Mouse (Mus musculus) heart, adult 2 months (tissue): ENCODE measurements at regions not wholly inside any gene's neighbourhood (a gene's known extent, or its start where the extent isn't known, plus 50 kb on each side); places are given as distances from the start of the nearest gene placed in this dataset.
A peak's percentile ranks its signal among the peaks of the same experiment; 100 is the strongest.

Source experiments
- DNase-seq, 2 experiments: peaks; one replicate each; pipeline ENCODE4 v3.0.0; 2021
- H3K27ac ChIP-seq: fragments of 200-600 bp; 2 replicates; pipeline ENCODE4 v1.8.1; 2022
- H3K27me3 ChIP-seq: fragments of 200-500 bp; 2 replicates; pipeline ENCODE4 v1.6.1; 2012; ENCODE audit warnings: mild to moderate bottlenecking, low read length, inconsistent platforms, mixed read lengths; ENCODE audit not compliant: control insufficient read depth, insufficient read depth
- H3K36me3 ChIP-seq: fragments of 200-500 bp; 2 replicates; pipeline ENCODE4 v1.6.1; 2012; ENCODE audit warnings: low read length, inconsistent platforms; ENCODE audit not compliant: control insufficient read depth, insufficient read depth
- H3K4me1 ChIP-seq: fragments of 200-500 bp; 2 replicates; pipeline ENCODE4 v1.6.1; 2011; ENCODE audit warnings: low read length; ENCODE audit not compliant: control insufficient read depth, insufficient read depth
- H3K4me3 ChIP-seq: fragments of 200-600 bp; 2 replicates; pipeline ENCODE4 v1.8.1; 2022
- H3K79me2 ChIP-seq: fragments of 200-500 bp; replicated peaks from 2 replicates; pipeline ENCODE4 v1.6.1; 2012; ENCODE audit warnings: mild to moderate bottlenecking, inconsistent platforms, low read length, moderate library complexity, mixed read lengths; ENCODE audit not compliant: control insufficient read depth, insufficient read depth
- H3K9ac ChIP-seq: fragments of 200-500 bp; 2 replicates; pipeline ENCODE4 v1.6.1; 2012; ENCODE audit warnings: low read depth, mild to moderate bottlenecking, control low read depth, inconsistent platforms, low read length, mixed read lengths
- CTCF ChIP-seq: fragments of 200-600 bp; IDR thresholded peaks from 2 replicates; pipeline ENCODE4 v1.8.1; 2022; ENCODE audit warnings: antibody characterized with exemption, mild to moderate bottlenecking, moderate library complexity
- EP300 ChIP-seq: fragments of 200-500 bp; IDR thresholded peaks from 2 replicates; pipeline ENCODE4 v1.6.1; 2011; ENCODE audit warnings: low read depth, low read length, control low read depth; ENCODE audit not compliant: insufficient read depth
- POLR2A ChIP-seq: fragments of 200-500 bp; IDR thresholded peaks from 2 replicates; pipeline ENCODE4 v1.6.1; 2011; ENCODE audit warnings: mild to moderate bottlenecking, low read depth, low read length, control low read depth; ENCODE audit not compliant: insufficient read depth
- WGBS: fragments of 180-500 bp; shearing (Covaris S2); methylation state at CpG from one replicate; pipeline ENCODE4 v1.1.7; 2018; 5-methylcytosine and 5-hydroxymethylcytosine counted together
- intact Hi-C: fragments of 180-260 bp; cut with DNase I; formaldehyde crosslinking; loops from one replicate; pipeline ENCODE4 v1.15.1; 2025

GRCm38 (mm10) chr13:97435865-97436718 is 195.2 kb downstream of the Enc1 start:
- 16% methylated on average over 24 of the region's 24 CpGs for WGBS
- TF ChIP-seq EP300 (no peak), POLR2A (no peak), CTCF (no peak)
- H3K4me1 ChIP-seq: peaks cover 2% of the 10 kb centered on the region; the same call in 1 of the 2 replicates
- H3K36me3 ChIP-seq: no peaks in the 10 kb centered on the region
- no peaks in the 10 kb centered on the region for H3K27me3 ChIP-seq
- no peaks in the 10 kb centered on the region for H3K79me2 ChIP-seq
- peak overlapping the region; percentile 18 for H3K27ac ChIP-seq
- DNase-seq: peak; percentile 66 to 72
- intact Hi-C loops: loop anchor here (5.0 kb wide), 2 partner anchors 194 to 501 kb away; partner anchors contain the start of gene Enc1
- H3K9ac ChIP-seq: no peak overlapping the region
- H3K4me3 ChIP-seq: peak overlapping the region; percentile 40

GRCm38 (mm10) chr13:97434961-97435864 is 194.3 kb downstream of the Enc1 start:
- Histone ChIP-seq H3K27me3 (no peaks in the 10 kb centered on the region), H3K79me2 (no peaks in the 10 kb centered on the region), H3K9ac (no peak overlapping the region), H3K4me1 (peaks cover 2% of the 10 kb centered on the region; the same call in 1 of the 2 replicates), H3K27ac (peak overlapping the region; percentile 18), H3K36me3 (no peaks in the 10 kb centered on the region), H3K4me3 (peak overlapping the region; percentile 40)
- WGBS: 8% methylated on average over 20 of the region's 20 CpGs
- TF ChIP-seq EP300 (no peak), CTCF (no peak; the same call in 1 of the 2 replicates), POLR2A (no peak)
- intact Hi-C loops: loop anchor here (5.0 kb wide), 2 partner anchors 193 to 502 kb away; partner anchors contain the start of gene Enc1
- peak in 1 of 2 experiments; percentile 21 for DNase-seq

GRCm38 (mm10) chr13:97434167-97434566 is 193.3 kb downstream of the Enc1 start:
- no peak for DNase-seq
- H3K4me1 ChIP-seq: peaks cover 2% of the 10 kb centered on the region; the same call in 1 of the 2 replicates
- no peak overlapping the region for H3K27ac ChIP-seq
- H3K4me3 ChIP-seq: no peak overlapping the region
- no peaks in the 10 kb centered on the region for H3K36me3 ChIP-seq
- no peaks in the 10 kb centered on the region for H3K27me3 ChIP-seq
- intact Hi-C loops: no loop called here
- WGBS: 95% methylated on average over 7 of the region's 7 CpGs
- TF ChIP-seq POLR2A (no peak), EP300 (no peak), CTCF (no peak)
- no peak overlapping the region for H3K9ac ChIP-seq
- H3K79me2 ChIP-seq: no peaks in the 10 kb centered on the region

- intact Hi-C loops: no loop called here
Observed at GRCm38 (mm10) chr13:97432627-97433026, 191.7 kb downstream of the Enc1 start.

GRCm38 (mm10) chr13:97430885-97431284 is 190.0 kb downstream of the Enc1 start:
- H3K4me3 ChIP-seq: no peak overlapping the region
- H3K27ac ChIP-seq: no peak overlapping the region
- WGBS: 69% methylated on average over 2 of the region's 2 CpGs
- no peaks in the 10 kb centered on the region for H3K27me3 ChIP-seq
- TF ChIP-seq EP300 (no peak), CTCF (no peak), POLR2A (no peak)
- no peaks in the 10 kb centered on the region; the same call in 1 of the 2 replicates for H3K4me1 ChIP-seq
- DNase-seq: no peak
- intact Hi-C loops: no loop called here
- no peaks in the 10 kb centered on the region for H3K36me3 ChIP-seq
- no peak overlapping the region for H3K9ac ChIP-seq
- no peaks in the 10 kb centered on the region for H3K79me2 ChIP-seq

More at GRCm38 (mm10) chr13:97432627-97433026, 191.7 kb downstream of the Enc1 start:
- no peak overlapping the region for H3K4me3 ChIP-seq
- DNase-seq: no peak
- WGBS: 67% methylated on average over 4 of the region's 4 CpGs
- H3K79me2 ChIP-seq: no peaks in the 10 kb centered on the region
- no peaks in the 10 kb centered on the region for H3K27me3 ChIP-seq
- no peak for TF ChIP-seq POLR2A
- no peak for TF ChIP-seq EP300
- no peak for TF ChIP-seq CTCF
- H3K9ac ChIP-seq: no peak overlapping the region
- no peaks in the 10 kb centered on the region for H3K36me3 ChIP-seq
- H3K4me1 ChIP-seq: peaks cover 2% of the 10 kb centered on the region; the same call in 1 of the 2 replicates
- H3K27ac ChIP-seq: no peak overlapping the region
